Mouse (Mus musculus) forebrain, postnatal 0 days (tissue): ENCODE data around the gene Dcaf5. TPM values are rescaled to one million over a fixed set of nuclear protein-coding genes. Genes with fewer than 3 reads are reported as not detected.

Experiments used
- ATAC-seq: fragments of 200-750 bp; cut with Nextera tagmentation; 2 replicates; pipeline ENCODE4 v1.8.0; 2017; ENCODE audit warnings: mild to moderate bottlenecking, moderate library complexity
- DNase-seq: peaks from one replicate; pipeline ENCODE4 v3.0.0-alpha.2; 2015
- H3K27ac ChIP-seq: fragments of 300-500 bp; sonication (generic); 2 replicates; pipeline ENCODE4 v1.5.1; 2014; ENCODE audit warnings: low read depth, mild to moderate bottlenecking, antibody characterized with exemption, low read length, moderate library complexity, mixed read lengths
- H3K27me3 ChIP-seq: fragments of 300-500 bp; sonication (generic); 2 replicates; pipeline ENCODE4 v1.6.1; 2014; ENCODE audit warnings: mild to moderate bottlenecking, low read length, mixed read lengths; ENCODE audit not compliant: insufficient read depth
- H3K36me3 ChIP-seq: fragments of 300-500 bp; sonication (generic); 2 replicates; pipeline ENCODE4 v1.6.1; 2014; ENCODE audit warnings: mild to moderate bottlenecking, moderate library complexity; ENCODE audit not compliant: insufficient read depth
- H3K4me1 ChIP-seq: fragments of 300-500 bp; sonication (generic); 2 replicates; pipeline ENCODE4 v1.6.1; 2014; ENCODE audit warnings: antibody characterized with exemption; ENCODE audit not compliant: insufficient read depth
- H3K4me2 ChIP-seq: fragments of 300-500 bp; sonication (generic); 2 replicates; pipeline ENCODE4 v1.6.1; 2014; ENCODE audit warnings: low read depth, mild to moderate bottlenecking, moderate library complexity
- H3K4me3 ChIP-seq: fragments of 300-500 bp; sonication (generic); 2 replicates; pipeline ENCODE4 v1.5.1; 2014; ENCODE audit warnings: low read depth, low read length, mixed read lengths
- H3K9ac ChIP-seq: fragments of 300-500 bp; sonication (generic); 2 replicates; pipeline ENCODE4 v1.6.1; 2014; ENCODE audit warnings: mild to moderate bottlenecking
- H3K9me3 ChIP-seq: fragments of 300-500 bp; sonication (generic); 2 replicates; pipeline ENCODE4 v1.6.1; 2016; ENCODE audit warnings: low read length
- CTCF ChIP-seq: sonication (generic); IDR thresholded peaks from 2 replicates; pipeline ENCODE4 v1.5.1; 2016; ENCODE audit warnings: antibody characterized with exemption, control low read depth, low read depth
- WGBS: fragments of 180-500 bp; shearing (Covaris S2); extraction: QIAGEN DNeasy Blood & Tissue Kit; methylation state at CpG from one replicate; pipeline ENCODE4 v1.1.7; 2014; 5-methylcytosine and 5-hydroxymethylcytosine counted together
- polyA plus RNA-seq: library from polyadenylated mRNA; unstranded; fragments of >200 nt; fragmentation: Nextera tagmentation; extraction: Ambion mirVana; gene quantifications from 2 replicates; pipeline ENCODE4 v1.2.1, GENCODE M21; 2015
- total RNA-seq: library from RNA; depleted of rRNA; stranded (reverse); fragments of >200 nt; gene quantifications from 2 replicates; pipeline ENCODE4 v1.2.3, GENCODE M21; 2014

Gene Dcaf5
- total and polyA plus RNA-seq, 2 experiments from 2014 or later, result 16.8 to 59.6 TPM

DNA sequence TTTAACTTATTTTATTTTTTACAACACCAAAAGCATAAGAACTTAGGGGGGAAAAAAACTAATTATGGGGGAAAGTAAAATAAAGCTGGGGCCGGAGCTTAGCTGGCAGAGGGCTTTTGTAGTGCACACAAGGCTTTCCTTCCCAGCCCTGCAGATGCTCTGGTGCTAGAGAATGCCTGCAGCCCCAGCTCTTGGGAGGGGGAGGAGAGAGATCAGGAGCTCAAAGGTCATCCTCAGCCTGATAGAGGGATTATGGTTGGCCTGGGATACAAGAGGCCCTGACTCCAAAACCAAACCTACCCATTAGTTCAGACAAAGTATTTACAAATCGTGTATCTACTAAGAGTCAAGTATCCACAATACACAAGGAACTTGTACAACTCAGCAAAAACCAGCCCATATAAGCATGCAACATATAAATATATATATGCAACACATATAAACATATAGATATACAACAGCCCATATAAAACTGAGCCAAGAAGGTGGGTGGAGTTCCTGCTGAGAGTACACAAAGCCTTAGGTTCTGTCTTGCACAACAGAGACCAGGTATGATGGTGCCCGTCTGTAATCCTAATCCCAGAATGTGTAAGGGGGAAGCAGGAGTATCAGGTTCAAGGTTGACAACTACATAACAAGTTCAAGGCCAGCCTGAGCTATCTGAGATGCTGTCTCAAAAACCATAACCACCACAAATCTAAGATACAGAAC lies 124.3 kb downstream of the Dcaf5 start:
- no peak for ATAC-seq
- WGBS, result 57% methylated on average over 3 of the region's 3 CpGs

DNA sequence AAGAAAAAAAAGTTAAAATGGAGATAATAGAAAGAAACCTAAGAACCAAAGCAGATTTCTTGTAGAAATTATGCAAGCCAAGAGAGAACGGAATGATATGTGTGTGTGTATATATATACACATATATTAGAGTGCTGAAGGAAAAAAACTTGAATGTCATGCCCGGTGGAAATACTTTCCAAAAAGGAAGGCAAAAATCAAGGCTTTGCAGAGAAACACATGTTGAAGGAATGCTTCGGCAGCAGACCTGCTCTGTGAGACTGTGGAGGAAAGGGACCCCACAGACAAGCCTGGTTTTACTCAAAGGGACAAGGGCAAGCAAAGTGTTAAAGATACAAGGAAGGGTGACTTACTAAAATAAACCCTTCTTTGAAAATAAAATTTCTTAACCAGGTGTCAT lies 128.8 kb downstream of the Dcaf5 start:
- Histone ChIP-seq H3K9ac (no peak overlapping the region), H3K4me2 (no peak overlapping the region), H3K27me3 (no peaks in the 10 kb centered on the region), H3K36me3 (no peaks in the 10 kb centered on the region), H3K27ac (no peak overlapping the region), H3K9me3 (no peaks in the 10 kb centered on the region), H3K4me1 (no peaks in the 10 kb centered on the region), H3K4me3 (no peak overlapping the region)
- TF ChIP-seq CTCF, result no peak
- ATAC-seq, result no peak
- no peak for DNase-seq
- WGBS, result 74% methylated on average over 3 of the region's 3 CpGs

More for the DNA sequence above, 124.3 kb downstream of the Dcaf5 start:
- no peak for DNase-seq
- Histone ChIP-seq H3K36me3 (no peaks in the 10 kb centered on the region), H3K4me1 (no peaks in the 10 kb centered on the region), H3K9ac (no peak overlapping the region), H3K27ac (no peak overlapping the region), H3K27me3 (no peaks in the 10 kb centered on the region), H3K4me3 (no peak overlapping the region), H3K4me2 (no peak overlapping the region), H3K9me3 (no peaks in the 10 kb centered on the region)
- no peak for TF ChIP-seq CTCF

- Histone ChIP-seq H3K4me3 (no peak overlapping the region), H3K4me1 (no peaks in the 10 kb centered on the region), H3K9ac (no peak overlapping the region), H3K27me3 (no peaks in the 10 kb centered on the region), H3K4me2 (no peak overlapping the region), H3K9me3 (no peaks in the 10 kb centered on the region), H3K27ac (no peak overlapping the region), H3K36me3 (no peaks in the 10 kb centered on the region)
- DNase-seq, result no peak
- 85% methylated on average over 3 of the region's 3 CpGs for WGBS
- no peak for ATAC-seq
- TF ChIP-seq CTCF, result no peak
Observed at GRCm38 (mm10) chr12:80304518-80304917, 131.9 kb downstream of the Dcaf5 start.

GRCm38 (mm10) chr12:80300833-80301456 lies 135.5 kb downstream of the Dcaf5 start:
- no peak for TF ChIP-seq CTCF

DNA sequence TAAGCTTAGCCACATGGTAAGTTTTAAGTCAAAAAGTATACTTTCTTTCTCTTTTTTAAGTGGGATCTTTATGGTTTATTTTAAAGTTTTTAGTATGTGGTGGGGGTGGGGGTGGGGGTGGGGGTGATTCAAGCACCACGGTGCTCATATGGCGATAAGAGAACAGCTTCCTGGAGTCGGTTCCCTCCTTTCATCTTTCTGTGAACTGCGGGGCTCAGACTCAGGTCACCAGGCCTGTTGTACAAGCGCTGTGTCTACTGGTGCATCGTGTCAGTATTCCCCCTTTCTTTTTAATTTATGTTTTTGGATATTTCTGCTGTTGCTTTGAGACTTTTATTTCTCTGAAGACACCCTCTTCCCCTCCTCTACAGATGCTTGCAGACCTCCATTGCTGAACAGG lies 137.7 kb downstream of the Dcaf5 start:
- WGBS, result 82% methylated on average over 6 of the region's 6 CpGs
- Histone ChIP-seq H3K27me3 (no peaks in the 10 kb centered on the region), H3K36me3 (no peaks in the 10 kb centered on the region), H3K27ac (no peak overlapping the region), H3K9me3 (no peaks in the 10 kb centered on the region), H3K4me3 (no peak overlapping the region), H3K4me1 (no peaks in the 10 kb centered on the region), H3K4me2 (no peak overlapping the region), H3K9ac (no peak overlapping the region)
- TF ChIP-seq CTCF, result no peak
- ATAC-seq (no peak), DNase-seq (no peak)

More at GRCm38 (mm10) chr12:80300833-80301456, 135.5 kb downstream of the Dcaf5 start:
- Histone ChIP-seq H3K9ac (no peak overlapping the region), H3K4me1 (no peaks in the 10 kb centered on the region), H3K27ac (no peak overlapping the region), H3K27me3 (no peaks in the 10 kb centered on the region), H3K4me2 (no peak overlapping the region), H3K36me3 (no peaks in the 10 kb centered on the region), H3K9me3 (no peaks in the 10 kb centered on the region), H3K4me3 (no peak overlapping the region)
- no peak for DNase-seq
- no peak for ATAC-seq
- 70% methylated on average over 9 of the region's 9 CpGs for WGBS

DNA sequence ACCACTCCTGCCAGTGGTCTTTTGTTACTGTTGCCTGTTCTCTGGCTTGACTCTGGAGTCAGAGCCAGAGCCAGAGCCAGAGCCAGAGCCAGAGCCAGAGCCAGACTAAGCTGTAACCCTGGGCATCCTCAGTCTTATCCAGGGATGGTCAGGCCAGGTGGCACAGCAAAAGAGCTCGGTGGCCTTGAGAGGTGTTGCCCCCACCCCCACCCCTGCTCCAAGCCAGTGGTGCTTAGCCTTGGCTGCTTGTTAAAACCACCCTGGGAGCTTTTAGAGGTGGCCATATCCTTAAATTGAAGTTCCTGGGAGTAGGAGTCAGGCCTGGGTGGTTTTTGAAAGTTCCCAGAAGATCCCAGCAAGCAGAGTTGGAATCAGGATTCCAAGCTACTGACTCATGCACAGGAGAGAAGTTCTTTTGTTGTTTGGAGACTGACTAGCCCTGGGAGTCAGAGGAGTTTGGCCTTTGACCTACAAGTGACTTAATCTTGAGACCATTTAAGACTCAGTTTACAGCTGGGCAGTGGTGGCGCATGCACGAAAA lies 144.4 kb downstream of the Dcaf5 start:
- DNase-seq, result no peak
- 58% methylated on average over 3 of the region's 3 CpGs for WGBS
- no peak for TF ChIP-seq CTCF
- no peak for ATAC-seq
- no peaks in the 10 kb centered on the region for H3K9me3 ChIP-seq
- no peaks in the 10 kb centered on the region for H3K36me3 ChIP-seq
- H3K4me2 ChIP-seq, result no peak overlapping the region
- no peaks in the 10 kb centered on the region for H3K4me1 ChIP-seq
- H3K27me3 ChIP-seq, result no peaks in the 10 kb centered on the region
- H3K4me3 ChIP-seq, result no peak overlapping the region
- H3K9ac ChIP-seq, result no peak overlapping the region
- no peak overlapping the region for H3K27ac ChIP-seq

DNA sequence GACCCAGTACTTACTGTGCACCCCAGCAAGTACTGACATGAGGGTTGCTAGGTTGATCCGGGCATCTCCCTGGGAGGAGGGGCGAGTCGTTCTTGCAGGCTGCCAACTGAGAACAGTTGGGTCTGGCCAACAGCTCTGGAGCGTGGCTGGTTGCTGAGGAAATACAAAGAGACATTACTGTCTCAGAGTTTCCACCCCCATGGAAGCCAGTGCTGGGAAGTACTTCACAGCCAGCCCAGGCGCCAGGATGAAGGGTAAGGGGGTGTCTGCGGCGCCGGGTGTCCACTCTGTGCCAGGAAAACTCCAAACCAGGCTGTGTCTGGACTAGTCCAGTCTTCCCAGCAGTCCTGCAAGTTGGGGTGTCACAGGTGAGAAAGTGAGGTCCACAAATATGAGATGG lies 145.4 kb downstream of the Dcaf5 start:
- no peak overlapping the region for H3K9ac ChIP-seq
- no peak overlapping the region for H3K4me3 ChIP-seq
- WGBS, result 72% methylated on average over 8 of the region's 8 CpGs
- H3K4me2 ChIP-seq, result no peak overlapping the region
- TF ChIP-seq CTCF, result no peak
- H3K27me3 ChIP-seq, result no peaks in the 10 kb centered on the region
- H3K4me1 ChIP-seq, result no peaks in the 10 kb centered on the region
- ATAC-seq, result peak; percentile 62; the same call in 1 of the 2 replicates
- no peak overlapping the region for H3K27ac ChIP-seq
- no peaks in the 10 kb centered on the region for H3K36me3 ChIP-seq
- DNase-seq, result no peak
- no peaks in the 10 kb centered on the region for H3K9me3 ChIP-seq
